19 mouse cellular contexts compared by ENCODE assay signal in the genomic region with DNA sequence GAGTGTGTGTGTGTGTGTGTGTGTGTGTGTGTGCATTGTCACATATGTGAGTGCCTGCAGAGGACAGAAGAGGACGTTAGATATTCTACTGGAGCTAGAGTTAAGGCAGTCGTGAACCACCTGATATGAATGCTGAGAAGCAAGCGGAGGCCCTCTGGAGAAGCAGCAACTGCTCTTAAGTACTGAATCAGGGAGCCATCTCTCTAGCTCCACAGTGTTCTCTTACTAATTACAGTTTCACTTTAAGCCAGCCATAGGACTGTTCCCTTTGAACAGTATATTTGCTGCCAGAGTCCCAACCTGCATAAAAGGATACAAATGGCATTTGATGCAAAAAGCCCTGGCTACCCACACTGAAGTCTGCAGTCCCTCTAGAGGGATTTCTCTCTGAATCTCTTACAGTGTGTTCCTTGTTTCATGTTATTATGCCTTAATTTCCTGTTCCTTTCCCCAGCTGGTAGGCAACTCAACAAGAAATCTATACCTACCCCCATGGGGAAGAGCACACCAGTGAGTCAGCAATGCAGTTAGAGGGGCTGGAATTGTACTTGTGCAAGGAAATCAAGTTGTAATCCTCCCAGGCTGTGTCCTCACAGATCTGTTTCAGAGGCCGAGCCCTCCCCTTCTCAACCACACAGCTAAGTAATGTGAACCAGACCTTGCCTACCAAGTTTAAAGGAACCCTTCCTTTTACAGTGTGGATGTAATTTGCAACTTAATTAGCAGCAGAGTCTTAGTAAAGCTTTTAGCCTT. TPM values are rescaled to one million over a fixed set of nuclear protein-coding genes. Genes with fewer than 3 reads are reported as not detected.
A peak's percentile ranks its signal among the peaks of the same experiment; 100 is the strongest.
DNase-seq lines count a peak whose midpoint lies in the region; ATAC-seq and TF ChIP-seq lines count a peak whose summit lies in the region.
"Had no signal": no experiment of that assay in that cellular context is flagged by ENCODE, and none has a peak within 500 bp of the region (broad histone marks: within the 10 kb centered on the region; RNA-seq: fewer than 3 reads in every experiment).

No protein-coding gene starts in this region.

- peaks cover 18% of the 10 kb centered on the region; the same call in 1 of the 2 replicates for H3K36me3 ChIP-seq in kidney, postnatal 0 days (ENCODE audit: insufficient read depth, low read length)

- no peak for ATAC-seq in kidney, postnatal 0 days (replicated peaks; ENCODE audit: low FRiP score, low read depth)
- peak; percentile 90 for ATAC-seq in megakaryocyte progenitor cell, adult 5-6 weeks (replicated peaks; ENCODE audit: poor library complexity)
- ATAC-seq: activated CD4-positive, CD25-positive, alpha-beta regulatory T cell, adult 4 months had no signal

- no peaks in the 10 kb centered on the region for H3K4me1 ChIP-seq in kidney, postnatal 0 days (replicated peaks; ENCODE audit: insufficient read depth, low read length)
- H3K4me1 ChIP-seq in embryonic fibroblast, embryonic 13.5 days (ENCODE audit: control insufficient read depth, insufficient read depth, low read length) = peaks cover 2% of the 10 kb centered on the region; the same call in 1 of the 2 replicates
- H3K4me1 ChIP-seq: heart, embryonic 12.5 days; hindbrain, embryonic 15.5 days; kidney, embryonic 15.5 days; neural tube, embryonic 12.5 days had no signal

- WGBS in kidney, postnatal 0 days = 69% methylated on average over 4 of the region's 4 CpGs

- TF ChIP-seq CTCF in kidney, postnatal 0 days (IDR thresholded peaks at IDR 0.05; ENCODE audit: low read depth) = no peak
- TF ChIP-seq CTCF in embryonic fibroblast, embryonic 13.5 days (IDR thresholded peaks at IDR 0.05; ENCODE audit: borderline replicate concordance, insufficient read depth, low read length) = no peak

- no peak overlapping the region for H3K4me2 ChIP-seq in kidney, postnatal 0 days (ENCODE audit: low read length)
- H3K4me2 ChIP-seq: heart, embryonic 12.5 days; hindbrain, embryonic 15.5 days; kidney, embryonic 15.5 days; lung, embryonic 14.5 days; midbrain, embryonic 11.5 days; neural tube, embryonic 12.5 days had no signal

- no peak overlapping the region for H3K9ac ChIP-seq in kidney, postnatal 0 days (ENCODE audit: low read depth, low read length)
- H3K9ac ChIP-seq: heart, embryonic 12.5 days; hindbrain, embryonic 15.5 days; kidney, embryonic 15.5 days; lung, embryonic 14.5 days; neural tube, embryonic 12.5 days had no signal

- no peak for TF ChIP-seq POLR2A in embryonic fibroblast, embryonic 13.5 days (IDR thresholded peaks at IDR 0.05; ENCODE audit: low read depth, low read length)

- no peaks in the 10 kb centered on the region for H3K9me3 ChIP-seq in kidney, postnatal 0 days (replicated peaks; ENCODE audit: low read length)
- H3K9me3 ChIP-seq: heart, embryonic 12.5 days; hindbrain, embryonic 15.5 days; kidney, embryonic 15.5 days; neural tube, embryonic 12.5 days had no signal

- no peak overlapping the region for H3K4me3 ChIP-seq in kidney, postnatal 0 days (replicated peaks; ENCODE audit: low read depth, low read length)
- no peak overlapping the region for H3K4me3 ChIP-seq in embryonic fibroblast, embryonic 13.5 days (ENCODE audit: insufficient read depth, low read length)
- H3K4me3 ChIP-seq: gastrocnemius, adult 2 months; heart, embryonic 12.5 days; hindbrain, embryonic 15.5 days; kidney, embryonic 15.5 days; neural tube, embryonic 12.5 days had no signal

- no peak overlapping the region for H3K27ac ChIP-seq in kidney, postnatal 0 days
- H3K27ac ChIP-seq in embryonic fibroblast, embryonic 13.5 days (ENCODE audit: insufficient read depth, low read length) = peak overlapping the region; percentile 23; the same call in 1 of the 2 replicates
- H3K27ac ChIP-seq: gastrocnemius, adult 2 months; hindbrain, embryonic 15.5 days; kidney, embryonic 15.5 days; neural tube, embryonic 12.5 days had no signal

- no peaks in the 10 kb centered on the region for H3K27me3 ChIP-seq in kidney, postnatal 0 days (ENCODE audit: insufficient read depth, low read length)
- H3K27me3 ChIP-seq: heart, embryonic 12.5 days; hindbrain, embryonic 15.5 days; kidney, embryonic 15.5 days; neural tube, embryonic 12.5 days had no signal

- peak; percentile 10 for DNase-seq in kidney, postnatal 0 days (ENCODE audit: low spot score)
- DNase-seq in kidney, adult 18-20 months = no peak
- peak; percentile 68 for DNase-seq in brain, adult 2 months (ENCODE audit: low read depth, low spot score)
- no peak for DNase-seq in lung, postnatal 25 days (ENCODE audit: low spot score)
- no peak for DNase-seq in urinary bladder, postnatal 25 days (ENCODE audit: low spot score)
- DNase-seq: cerebellum, postnatal 10 days; gastrocnemius, adult 2 months; layer of hippocampus, adult 9-11 months; left cerebral cortex, postnatal 4 days; lung, embryonic 14.5 days; thymus, adult 2 months had no signal

RNA-seq across cellular contexts. Expression of gene Samd15, which starts 24.2 kb away (rescaled TPM):
- polyA plus RNA-seq in kidney, postnatal 0 days (2015; fragmentation: Nextera tagmentation; extraction: Ambion mirVana) = 1.3 and 1.4 TPM in 2 replicates
- 1.2 and 1.5 TPM in 2 replicates for polyA plus RNA-seq in embryonic fibroblast, embryonic 13.5 days (2011; ENCODE audit: insufficient read length, low read depth, missing spikeins)
- 0.61 and 1.2 TPM in 2 replicates for total RNA-seq in megakaryocyte progenitor cell, adult 5-6 weeks (2015)
- total RNA-seq in megakaryocyte progenitor cell, adult 5-6 weeks (2017) = 0.47 and 0.75 TPM in 2 replicates
- total RNA-seq: gastrocnemius, adult 2 months had no signal

RNA-seq across cellular contexts. Expression of gene Tmed8, which starts 24.9 kb away (rescaled TPM):
- polyA plus RNA-seq in kidney, postnatal 0 days (2015; fragmentation: Nextera tagmentation; extraction: Ambion mirVana) = 1.7 and 1.8 TPM in 2 replicates
- 12.0 and 12.6 TPM in 2 replicates for polyA plus RNA-seq in embryonic fibroblast, embryonic 13.5 days (2011; ENCODE audit: insufficient read length, low read depth, missing spikeins)
- total RNA-seq in megakaryocyte progenitor cell, adult 5-6 weeks (2015) = 5.9 and 7.0 TPM in 2 replicates
- total RNA-seq in megakaryocyte progenitor cell, adult 5-6 weeks (2017) = 6.5 and 7.5 TPM in 2 replicates

RNA-seq across cellular contexts. Expression of gene Pomt2, which starts 27.6 kb away (rescaled TPM):
- 14.6 TPM in 2 replicates for polyA plus RNA-seq in kidney, postnatal 0 days (2015; fragmentation: Nextera tagmentation; extraction: Ambion mirVana)
- polyA plus RNA-seq in embryonic fibroblast, embryonic 13.5 days (2011; ENCODE audit: insufficient read length, low read depth, missing spikeins) = 23.3 and 26.9 TPM in 2 replicates
- 6.4 and 7.7 TPM in 2 replicates for total RNA-seq in megakaryocyte progenitor cell, adult 5-6 weeks (2015)
- 10.3 and 10.9 TPM in 2 replicates for total RNA-seq in megakaryocyte progenitor cell, adult 5-6 weeks (2017)

RNA-seq across cellular contexts. Expression of gene Gstz1, which starts 28.4 kb away (rescaled TPM):
- 89.7 and 91.3 TPM in 2 replicates for polyA plus RNA-seq in kidney, postnatal 0 days (2015; fragmentation: Nextera tagmentation; extraction: Ambion mirVana)
- polyA plus RNA-seq in embryonic fibroblast, embryonic 13.5 days (2011; ENCODE audit: insufficient read length, low read depth, missing spikeins) = 41.1 and 46.9 TPM in 2 replicates
- 30.9 and 31.3 TPM in 2 replicates for total RNA-seq in megakaryocyte progenitor cell, adult 5-6 weeks (2015)
- 26.1 and 27.1 TPM in 2 replicates for total RNA-seq in megakaryocyte progenitor cell, adult 5-6 weeks (2017)

Comparison
In these comparisons a context has a peak if more than half of its experiments do, and no peak if none do; other contexts are left out.
1. DNase-seq: peak in kidney, postnatal 0 days (single experiment) and brain, adult 2 months (single experiment); none in kidney, adult 18-20 months (single experiment), lung, postnatal 25 days (single experiment) and urinary bladder, postnatal 25 days (single experiment).